Mouse (Mus musculus) olfactory bulb, adult 2 months (tissue): ENCODE results near the gene Gm30191. TPM values are rescaled to one million over a fixed set of nuclear protein-coding genes. Genes with fewer than 3 reads are reported as not detected.
"Not testable (repeated sequence)": the region's sequence is repeated elsewhere in the genome, so short reads cannot be mapped to it uniquely, and the experiment has no call there.

Source experiments
- H3K27ac ChIP-seq: fragments of 200-500 bp; 2 replicates; pipeline ENCODE4 v1.5.1; 2012; ENCODE audit warnings: low read depth, low read length; ENCODE audit not compliant: insufficient read depth
- H3K4me1 ChIP-seq: fragments of 200-500 bp; 2 replicates; pipeline ENCODE4 v1.6.1; 2012; ENCODE audit warnings: low read length; ENCODE audit not compliant: control insufficient read depth, insufficient read depth
- H3K4me3 ChIP-seq: fragments of 200-500 bp; 2 replicates; pipeline ENCODE4 v1.5.1; 2012; ENCODE audit warnings: mild to moderate bottlenecking, low read depth, low read length, moderate library complexity; ENCODE audit not compliant: insufficient read depth
- CTCF ChIP-seq: fragments of 200-500 bp; IDR thresholded peaks from 2 replicates; pipeline ENCODE4 v1.5.1; 2012; ENCODE audit warnings: low read depth, mild to moderate bottlenecking, low read length, moderate library complexity; ENCODE audit not compliant: insufficient read depth
- POLR2A ChIP-seq: fragments of 200-500 bp; IDR thresholded peaks from 2 replicates; pipeline ENCODE4 v1.6.1; 2012; ENCODE audit warnings: mild to moderate bottlenecking, low read depth, low read length, moderate library complexity; ENCODE audit not compliant: insufficient read depth
- WGBS: fragments of 180-500 bp; shearing (Covaris S2); methylation state at CpG from one replicate; pipeline ENCODE4 v1.1.7; 2018; 5-methylcytosine and 5-hydroxymethylcytosine counted together
- polyA plus RNA-seq: library from polyadenylated mRNA; stranded (reverse); fragments of >200 nt; gene quantifications from 2 replicates; pipeline ENCODE4 v1.2.4, GENCODE M21; 2012; ENCODE audit warnings: low replicate concordance; ENCODE audit not compliant: missing spikeins, insufficient read depth, insufficient read length

Gene Gm30191
- polyA plus RNA-seq, 1 experiment = not detected

DNA sequence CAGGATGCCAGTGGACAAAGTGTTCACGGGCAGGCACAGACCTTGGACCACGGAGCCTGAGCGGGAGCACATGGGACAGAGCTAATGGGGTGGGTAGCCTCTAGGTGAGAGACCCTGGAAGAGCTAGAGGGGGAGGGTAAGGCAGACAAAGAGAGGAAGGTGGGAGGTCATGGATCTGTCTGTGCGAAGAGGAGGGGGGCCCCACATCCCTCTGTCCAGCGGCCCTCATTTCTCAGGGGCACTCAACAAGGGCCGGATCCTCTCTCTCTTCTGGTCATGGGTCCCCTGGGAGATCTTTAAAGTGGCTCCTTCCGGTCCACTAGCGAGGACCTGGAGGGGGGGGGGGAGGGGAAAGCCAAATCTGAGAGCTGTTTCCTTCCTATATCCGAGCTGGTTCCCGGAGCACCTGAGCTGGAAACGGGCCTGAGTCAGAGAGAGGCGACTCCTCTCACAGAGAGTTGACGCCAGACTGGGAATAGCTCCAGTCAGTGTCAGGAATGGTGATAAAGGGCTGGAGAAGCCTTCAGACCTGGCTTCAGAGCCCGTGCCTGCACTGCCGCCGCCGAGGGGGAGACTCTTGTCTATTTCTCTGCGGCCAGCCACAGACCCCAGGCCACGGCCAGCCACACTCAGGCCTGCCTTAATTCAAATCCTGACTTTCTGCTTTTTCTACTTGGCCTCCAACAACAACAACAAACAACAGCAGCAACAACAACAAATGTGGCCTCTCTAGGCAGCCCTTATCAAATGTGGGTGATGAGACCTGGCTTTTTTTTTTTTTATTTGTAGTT, 9.9 kb downstream of the Gm30191 start:
- H3K4me1 ChIP-seq = peaks cover 5% of the 10 kb centered on the region
- H3K27ac ChIP-seq = no peak overlapping the region
- H3K4me3 ChIP-seq = no peak overlapping the region
- 56% methylated on average over 19 of the region's 19 CpGs for WGBS
- TF ChIP-seq POLR2A = no peak
- no peak for TF ChIP-seq CTCF

DNA sequence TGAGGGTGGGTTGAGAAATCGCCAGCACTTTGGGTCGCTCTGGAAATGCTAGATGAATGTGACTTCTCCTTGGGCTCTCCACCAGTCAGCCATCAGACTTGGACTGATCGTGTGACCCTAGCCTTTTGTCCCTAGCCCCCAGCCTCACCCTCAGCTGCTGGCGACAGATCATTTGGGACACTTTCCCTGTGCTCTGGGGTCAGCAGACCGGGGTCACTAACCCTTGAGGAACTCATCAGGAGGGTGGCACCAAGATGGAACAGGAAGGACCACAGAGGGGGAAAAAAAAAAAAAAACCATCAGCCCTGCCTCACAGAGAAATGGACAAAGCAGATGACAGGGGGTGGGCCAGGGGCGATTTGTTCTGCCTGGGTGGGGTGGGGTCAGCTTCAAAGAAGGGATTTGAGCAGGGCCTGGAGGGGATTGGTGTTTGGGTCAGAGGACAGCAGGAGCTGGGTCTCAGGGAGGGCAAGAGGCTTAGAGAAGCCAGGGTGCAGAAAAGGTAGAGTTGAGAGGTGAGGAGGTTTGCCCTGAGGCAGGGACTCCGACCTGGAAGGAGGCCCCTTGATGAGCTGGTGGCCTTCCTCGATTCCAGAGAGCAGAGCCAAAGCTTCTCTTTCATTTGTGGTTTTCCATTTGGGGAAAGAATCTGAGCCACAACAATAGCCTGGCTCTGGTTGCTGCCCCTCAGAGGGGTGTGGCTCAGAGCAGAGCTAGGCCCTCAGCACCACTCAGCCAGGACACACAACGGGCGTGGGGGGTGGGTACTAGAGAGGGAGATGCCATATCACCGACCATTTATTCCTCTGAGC, 10.7 kb downstream of the Gm30191 start:
- no peak overlapping the region for H3K4me3 ChIP-seq
- 50% methylated on average over 11 of the region's 11 CpGs for WGBS
- H3K4me1 ChIP-seq = no peaks in the 10 kb centered on the region
- TF ChIP-seq POLR2A (no peak), CTCF (no peak)
- H3K27ac ChIP-seq = no peak overlapping the region

DNA sequence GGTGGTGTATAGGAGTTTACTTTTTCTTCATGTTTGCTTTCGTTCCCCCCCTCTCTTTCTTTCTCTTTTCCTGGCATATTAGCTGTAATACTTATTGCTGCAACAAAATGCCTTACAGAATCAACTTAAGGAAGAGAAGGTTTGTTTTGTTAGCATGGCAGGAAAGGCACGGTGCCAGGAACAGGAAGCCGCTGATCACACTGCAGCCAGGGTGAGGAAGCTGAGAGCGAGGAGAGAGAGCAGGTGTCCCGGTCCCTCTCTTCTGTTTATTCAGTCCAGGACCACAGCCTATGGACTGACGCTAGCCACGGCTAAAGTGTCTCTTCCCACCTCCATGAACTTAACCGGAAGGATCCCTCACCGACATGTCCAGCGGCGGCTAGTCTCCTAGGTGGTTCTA, 11.6 kb downstream of the Gm30191 start:
- Histone ChIP-seq H3K4me1 (no peaks in the 10 kb centered on the region), H3K27ac (no peak overlapping the region), H3K4me3 (no peak overlapping the region)
- 65% methylated on average over 11 of the region's 11 CpGs for WGBS
- TF ChIP-seq POLR2A = no peak
- TF ChIP-seq CTCF = no peak

DNA sequence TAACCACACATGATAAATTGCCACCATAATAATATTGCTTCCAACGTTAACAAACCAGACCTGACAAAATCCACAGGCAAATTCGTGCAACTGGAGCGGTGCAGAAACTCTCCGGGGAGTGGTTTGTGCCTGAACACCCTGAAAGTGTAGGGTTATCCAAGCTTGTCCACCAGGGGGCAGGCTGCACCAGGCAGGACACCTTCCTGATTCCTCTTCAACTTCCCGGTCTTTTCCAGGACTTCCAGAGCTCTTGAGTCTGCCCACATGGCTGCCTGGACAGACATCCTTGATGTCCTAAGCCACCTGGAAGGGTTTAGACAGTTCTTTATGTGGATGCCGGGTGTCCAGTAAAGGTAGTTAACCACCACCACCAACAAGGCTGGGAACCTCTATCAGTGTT, 16.5 kb downstream of the Gm30191 start:
- WGBS = 26% methylated on average over 6 of the region's 6 CpGs
- Histone ChIP-seq H3K4me3 (no peak overlapping the region), H3K27ac (no peak overlapping the region), H3K4me1 (no peaks in the 10 kb centered on the region)
- TF ChIP-seq POLR2A = no peak
- peak; percentile 51; the same call in 1 of the 2 replicates for TF ChIP-seq CTCF

DNA sequence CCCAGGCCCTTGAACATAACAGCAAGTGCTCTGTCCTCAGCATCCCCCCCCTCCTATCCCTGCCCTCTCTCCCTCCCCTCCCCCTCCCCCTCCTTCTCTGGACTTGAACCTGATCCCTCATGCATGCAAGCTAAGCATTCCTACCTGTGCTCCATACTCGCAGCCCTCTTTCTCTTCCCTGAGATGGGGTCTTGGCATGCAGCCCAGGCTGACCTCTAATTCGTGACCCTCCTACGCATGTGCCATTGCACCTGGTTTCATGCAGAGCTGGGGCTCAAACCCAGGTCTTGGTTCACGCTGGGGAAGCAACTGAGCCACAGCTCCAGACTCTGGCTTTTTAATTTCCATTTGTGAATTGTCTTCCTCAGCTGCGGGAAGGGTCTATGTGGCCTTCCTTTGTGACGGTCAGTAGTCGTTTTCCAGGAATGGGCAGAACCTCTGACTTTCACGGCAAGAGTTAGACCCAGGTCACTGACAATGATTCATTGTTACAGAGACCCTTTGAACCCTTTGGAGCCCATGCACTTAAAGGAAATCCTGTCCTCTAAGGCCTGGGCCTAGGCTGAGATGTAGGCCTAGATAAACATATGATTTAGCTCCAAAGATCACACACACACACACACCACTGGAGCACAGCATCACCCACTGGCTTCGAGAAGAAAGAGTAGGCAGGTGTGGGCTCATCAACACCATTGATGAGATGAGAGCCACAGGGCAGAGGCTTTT, 19.3 kb downstream of the Gm30191 start:
- TF ChIP-seq CTCF (no peak), POLR2A (no peak)
- no peak overlapping the region for H3K4me3 ChIP-seq
- no peaks in the 10 kb centered on the region for H3K4me1 ChIP-seq
- 64% methylated on average over 9 of the region's 9 CpGs for WGBS
- no peak overlapping the region for H3K27ac ChIP-seq

DNA sequence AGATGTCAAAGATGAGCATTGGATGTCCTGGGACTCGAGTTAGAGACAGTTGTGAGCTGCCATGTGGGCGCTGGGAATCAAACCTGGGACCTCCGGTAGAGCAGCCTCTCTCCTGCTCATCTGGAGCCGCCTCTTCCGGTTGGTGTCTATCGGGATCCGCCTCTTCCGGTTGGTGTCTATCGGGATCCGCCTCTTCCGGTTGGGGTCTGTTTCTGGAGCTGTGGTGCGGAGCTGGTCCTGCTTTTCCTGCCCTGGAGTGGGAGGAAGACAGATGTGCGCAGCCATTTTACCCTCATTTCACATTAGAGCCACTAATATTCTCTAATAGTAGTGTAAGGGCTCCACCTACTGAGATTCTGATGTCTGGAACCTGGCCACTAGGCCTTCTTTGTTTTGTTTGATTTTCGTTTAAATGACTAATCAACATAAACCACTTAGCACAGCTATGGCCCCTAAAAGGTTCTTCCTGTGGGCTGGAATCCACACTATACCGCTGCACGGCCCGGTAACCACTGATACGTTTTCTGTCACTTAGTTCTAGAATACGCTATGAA, 21.4 kb downstream of the Gm30191 start:
- TF ChIP-seq CTCF (no peak), POLR2A (no peak)
- Histone ChIP-seq H3K4me1 (no peaks in the 10 kb centered on the region), H3K4me3 (no peak overlapping the region), H3K27ac (no peak overlapping the region)
- WGBS = 73% methylated on average over 19 of the region's 19 CpGs

DNA sequence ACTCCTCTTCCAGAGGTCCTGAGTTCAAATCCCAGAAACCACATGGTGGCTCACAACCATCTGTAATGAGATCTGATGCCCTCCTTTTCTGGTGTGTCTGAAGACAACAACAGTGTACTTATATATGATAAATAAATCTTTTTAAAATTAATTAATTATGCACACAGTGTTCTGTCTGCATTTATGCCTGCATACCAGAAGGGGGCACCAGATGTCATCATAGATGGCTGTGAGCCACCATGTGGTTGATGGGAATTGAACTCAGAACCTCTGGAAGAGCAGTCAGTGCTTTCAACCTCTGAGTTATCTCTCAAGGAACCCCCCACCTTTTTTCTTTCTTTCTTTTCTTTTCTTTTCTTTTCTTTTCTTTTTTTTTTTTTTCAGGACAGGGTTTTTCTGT, 22.9 kb downstream of the Gm30191 start:
- not testable (repeated sequence) for H3K27ac ChIP-seq, H3K4me3 ChIP-seq, H3K4me1 ChIP-seq

DNA sequence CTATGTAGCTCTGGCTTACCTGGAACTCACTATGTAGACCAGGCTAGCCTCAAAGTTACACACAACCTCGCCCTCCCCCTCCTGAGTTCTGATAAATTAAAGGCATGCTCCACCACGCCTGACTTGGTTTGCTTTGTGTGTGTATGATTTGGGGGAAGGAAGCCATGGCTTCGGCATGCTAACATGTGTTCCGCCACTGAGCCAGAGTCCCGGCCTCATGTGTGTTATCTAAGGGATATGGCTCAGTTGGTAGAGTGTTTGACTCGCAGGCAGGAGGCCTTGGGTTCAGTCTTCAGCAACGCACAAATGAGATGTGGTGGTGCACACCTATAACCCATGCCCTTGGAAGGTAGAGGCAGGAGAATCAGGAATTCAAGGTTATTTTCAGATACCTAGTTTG, 25.2 kb downstream of the Gm30191 start:
- no peak overlapping the region for H3K4me3 ChIP-seq
- H3K27ac ChIP-seq = no peak overlapping the region
- no peak for TF ChIP-seq POLR2A
- TF ChIP-seq CTCF = no peak
- H3K4me1 ChIP-seq = no peaks in the 10 kb centered on the region
- WGBS = 87% methylated on average over 7 of the region's 7 CpGs
